Mouse (Mus musculus): Measurements from ENCODE around the gene St6galnac5. TPM values are rescaled to one million over a fixed set of nuclear protein-coding genes. Genes with fewer than 3 reads are reported as not detected.

The St6galnac5 gene
- total and polyA plus RNA-seq, 2 experiments from 2014 or later = 14.9 to 18.1 TPM

DNA sequence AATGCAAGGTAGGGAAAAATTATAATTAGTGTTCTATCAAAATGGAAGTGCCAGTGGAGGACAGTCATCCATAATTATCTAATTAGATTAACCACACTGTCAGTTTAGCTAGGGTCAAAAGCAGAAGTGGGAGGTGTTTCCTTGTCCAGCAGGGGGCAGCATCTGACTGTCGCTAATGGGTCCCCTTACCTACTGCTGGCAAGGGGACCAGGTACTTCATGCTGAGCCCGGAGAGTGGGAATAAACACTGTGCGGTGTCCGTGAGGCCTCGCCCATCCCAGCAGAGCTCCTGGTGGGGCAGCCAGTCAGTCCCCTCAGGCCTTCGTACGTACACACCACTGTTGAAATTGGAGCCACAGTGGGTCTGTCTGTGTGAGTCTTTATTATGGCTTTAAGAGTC is 198.3 kb downstream of the St6galnac5 start:
- no peak overlapping the region for H3K9ac ChIP-seq (replicated peaks; ENCODE audit: low read length, poor library complexity, severe bottlenecking)
- H3K27ac ChIP-seq (ENCODE audit: low read depth, low read length) = no peak overlapping the region
- no peak overlapping the region for H3K4me2 ChIP-seq (ENCODE audit: low read depth, low read length, poor library complexity, severe bottlenecking)
- no peak overlapping the region for H3K4me3 ChIP-seq (ENCODE audit: low read depth, low read length)
- WGBS = 20% methylated on average over 7 of the region's 7 CpGs
- H3K27me3 ChIP-seq (ENCODE audit: insufficient read depth, low read length) = no peaks in the 10 kb centered on the region
- H3K36me3 ChIP-seq (ENCODE audit: insufficient read depth, low read length) = peaks cover 4% of the 10 kb centered on the region; the same call in 1 of the 2 replicates
- DNase-seq (ENCODE audit: low spot score) (peak; percentile 85), ATAC-seq (ENCODE audit: low FRiP score) (peak; percentile 68; the same call in 1 of the 2 replicates)
- no peaks in the 10 kb centered on the region for H3K4me1 ChIP-seq (ENCODE audit: insufficient read depth, low read length)
- TF ChIP-seq CTCF (IDR thresholded peaks at IDR 0.05) = peak; percentile 95
- H3K9me3 ChIP-seq (ENCODE audit: low read length) = no peaks in the 10 kb centered on the region

DNA sequence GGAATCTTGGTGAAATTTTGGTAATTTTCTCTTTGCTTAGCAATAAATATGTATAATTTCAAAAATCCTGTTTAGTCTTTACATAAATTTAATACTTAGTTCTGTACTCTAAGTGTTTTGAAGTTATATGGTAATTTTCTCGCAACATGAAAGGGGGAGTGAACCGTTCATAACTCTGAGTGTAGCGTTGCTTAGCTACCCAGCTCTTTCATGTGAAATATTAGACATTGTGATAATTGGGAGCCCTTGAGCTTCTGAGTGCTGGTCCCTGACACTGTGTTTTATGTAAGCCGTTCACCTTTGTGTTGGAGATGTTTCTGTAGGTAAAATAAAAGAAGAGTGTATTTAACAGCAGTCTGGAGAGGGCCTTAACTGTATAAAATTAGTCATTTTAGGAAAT is 202.2 kb downstream of the St6galnac5 start:
- Histone ChIP-seq H3K27ac (ENCODE audit: low read depth, low read length) (no peak overlapping the region), H3K4me2 (ENCODE audit: low read depth, low read length, poor library complexity, severe bottlenecking) (no peak overlapping the region), H3K4me1 (ENCODE audit: insufficient read depth, low read length) (no peaks in the 10 kb centered on the region), H3K36me3 (ENCODE audit: insufficient read depth, low read length) (peaks cover 3% of the 10 kb centered on the region; the same call in 1 of the 2 replicates), H3K9ac (replicated peaks; ENCODE audit: low read length, poor library complexity, severe bottlenecking) (no peak overlapping the region), H3K4me3 (ENCODE audit: low read depth, low read length) (no peak overlapping the region), H3K27me3 (ENCODE audit: insufficient read depth, low read length) (no peaks in the 10 kb centered on the region), H3K9me3 (ENCODE audit: low read length) (no peaks in the 10 kb centered on the region)
- 54% methylated on average over 4 of the region's 4 CpGs for WGBS
- DNase-seq (ENCODE audit: low spot score) = no peak
- peak; percentile 47; the same call in 1 of the 2 replicates for ATAC-seq (ENCODE audit: low FRiP score)
- no peak for TF ChIP-seq CTCF (IDR thresholded peaks at IDR 0.05)

DNA sequence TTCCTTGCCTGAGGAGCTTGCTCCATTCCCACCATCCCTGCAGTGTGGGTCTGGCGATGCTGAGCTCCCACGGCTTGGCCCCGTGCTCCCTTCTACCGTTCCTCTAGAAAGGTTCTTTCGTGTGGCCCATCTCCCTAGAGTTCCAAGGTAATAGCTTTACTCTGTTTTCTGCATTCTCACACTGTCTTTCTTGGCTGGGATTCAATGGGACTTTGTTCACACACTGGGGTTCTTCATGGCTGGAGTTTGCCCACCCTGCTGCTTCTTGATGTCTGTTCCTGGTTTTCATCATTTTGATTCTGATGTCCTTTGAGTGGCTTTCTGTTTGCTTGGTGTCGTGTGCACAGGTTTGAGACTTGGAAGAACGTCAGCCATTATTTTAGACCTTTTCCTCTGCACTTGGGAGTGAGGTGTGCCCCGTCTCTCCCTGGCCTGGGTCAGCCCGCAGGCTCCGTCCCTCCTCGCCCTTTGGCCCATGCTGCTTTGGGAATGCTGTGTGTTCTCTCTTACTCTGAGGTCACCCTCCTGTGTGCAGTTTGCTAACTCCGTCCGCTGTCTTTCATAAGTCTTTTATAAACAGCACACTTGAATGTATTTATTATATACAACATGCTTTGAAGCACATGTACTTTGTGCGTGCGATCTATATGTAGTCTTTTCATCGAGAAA is 205.0 kb downstream of the St6galnac5 start:
- Histone ChIP-seq H3K27ac (ENCODE audit: low read depth, low read length) (no peak overlapping the region), H3K4me1 (ENCODE audit: insufficient read depth, low read length) (no peaks in the 10 kb centered on the region), H3K9ac (replicated peaks; ENCODE audit: low read length, poor library complexity, severe bottlenecking) (no peak overlapping the region), H3K27me3 (ENCODE audit: insufficient read depth, low read length) (no peaks in the 10 kb centered on the region), H3K4me2 (ENCODE audit: low read depth, low read length, poor library complexity, severe bottlenecking) (no peak overlapping the region), H3K36me3 (ENCODE audit: insufficient read depth, low read length) (peaks cover 3% of the 10 kb centered on the region; the same call in 1 of the 2 replicates), H3K9me3 (ENCODE audit: low read length) (no peaks in the 10 kb centered on the region), H3K4me3 (ENCODE audit: low read depth, low read length) (no peak overlapping the region)
- TF ChIP-seq CTCF (IDR thresholded peaks at IDR 0.05) = no peak
- no peak for ATAC-seq (ENCODE audit: low FRiP score)
- DNase-seq (ENCODE audit: low spot score) = no peak
- 86% methylated on average over 16 of the region's 16 CpGs for WGBS

DNA sequence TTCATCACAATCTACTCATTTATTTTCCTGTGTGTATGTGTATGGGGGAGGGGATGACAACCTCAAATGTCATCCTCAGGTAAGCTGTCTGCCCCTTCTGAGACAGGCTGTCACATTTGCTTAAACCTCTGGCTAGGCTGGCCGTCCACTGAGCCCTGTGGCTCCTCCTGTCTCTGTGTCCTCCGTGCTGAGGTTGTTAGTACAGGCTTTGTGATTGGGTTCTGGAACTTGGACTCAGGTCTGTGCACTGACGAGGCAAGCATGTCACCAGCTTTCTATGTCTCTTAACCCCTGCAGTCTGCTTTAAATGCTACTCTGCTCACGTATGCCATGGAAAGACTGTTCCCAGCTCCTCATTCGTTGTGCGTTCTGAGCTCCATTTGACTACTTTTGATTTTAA is 205.7 kb downstream of the St6galnac5 start:
- 83% methylated on average over 6 of the region's 6 CpGs for WGBS
- ATAC-seq (ENCODE audit: low FRiP score) = no peak
- no peaks in the 10 kb centered on the region for H3K4me1 ChIP-seq (ENCODE audit: insufficient read depth, low read length)
- H3K27me3 ChIP-seq (ENCODE audit: insufficient read depth, low read length) = no peaks in the 10 kb centered on the region
- no peak for DNase-seq (ENCODE audit: low spot score)
- no peak overlapping the region for H3K4me3 ChIP-seq (ENCODE audit: low read depth, low read length)
- no peak for TF ChIP-seq CTCF (IDR thresholded peaks at IDR 0.05)
- H3K9ac ChIP-seq (replicated peaks; ENCODE audit: low read length, poor library complexity, severe bottlenecking) = no peak overlapping the region
- peaks cover 3% of the 10 kb centered on the region; the same call in 1 of the 2 replicates for H3K36me3 ChIP-seq (ENCODE audit: insufficient read depth, low read length)
- H3K27ac ChIP-seq (ENCODE audit: low read depth, low read length) = no peak overlapping the region
- no peak overlapping the region for H3K4me2 ChIP-seq (ENCODE audit: low read depth, low read length, poor library complexity, severe bottlenecking)
- H3K9me3 ChIP-seq (ENCODE audit: low read length) = no peaks in the 10 kb centered on the region

- H3K4me1 ChIP-seq (ENCODE audit: insufficient read depth, low read length) = no peaks in the 10 kb centered on the region
- no peaks in the 10 kb centered on the region for H3K9me3 ChIP-seq (ENCODE audit: low read length)
- no peak overlapping the region for H3K9ac ChIP-seq (replicated peaks; ENCODE audit: low read length, poor library complexity, severe bottlenecking)
- H3K27me3 ChIP-seq (ENCODE audit: insufficient read depth, low read length) = no peaks in the 10 kb centered on the region
- ATAC-seq (ENCODE audit: low FRiP score) (no peak), DNase-seq (ENCODE audit: low spot score) (no peak)
- no peak overlapping the region for H3K4me3 ChIP-seq (ENCODE audit: low read depth, low read length)
- WGBS = 57% methylated on average over 6 of the region's 6 CpGs
- no peak overlapping the region for H3K4me2 ChIP-seq (ENCODE audit: low read depth, low read length, poor library complexity, severe bottlenecking)
- peaks cover 3% of the 10 kb centered on the region for H3K36me3 ChIP-seq (ENCODE audit: insufficient read depth, low read length)
- no peak overlapping the region for H3K27ac ChIP-seq (ENCODE audit: low read depth, low read length)
- TF ChIP-seq CTCF (IDR thresholded peaks at IDR 0.05) = no peak
Observed at GRCm38 (mm10) chr3:152770056-152770455, 212.0 kb downstream of the St6galnac5 start.

GRCm38 (mm10) chr3:152767485-152767884 is 214.6 kb downstream of the St6galnac5 start:
- Histone ChIP-seq H3K36me3 (ENCODE audit: insufficient read depth, low read length) (peaks cover 3% of the 10 kb centered on the region), H3K27ac (ENCODE audit: low read depth, low read length) (no peak overlapping the region), H3K27me3 (ENCODE audit: insufficient read depth, low read length) (no peaks in the 10 kb centered on the region), H3K9ac (replicated peaks; ENCODE audit: low read length, poor library complexity, severe bottlenecking) (no peak overlapping the region), H3K4me3 (ENCODE audit: low read depth, low read length) (no peak overlapping the region), H3K4me2 (ENCODE audit: low read depth, low read length, poor library complexity, severe bottlenecking) (no peak overlapping the region), H3K9me3 (ENCODE audit: low read length) (no peaks in the 10 kb centered on the region), H3K4me1 (ENCODE audit: insufficient read depth, low read length) (no peaks in the 10 kb centered on the region)
- WGBS = 67% methylated on average over 11 of the region's 11 CpGs
- ATAC-seq (ENCODE audit: low FRiP score) = no peak
- TF ChIP-seq CTCF (IDR thresholded peaks at IDR 0.05) = no peak
- DNase-seq (ENCODE audit: low spot score) = no peak

Measured in midbrain, postnatal 0 days (tissue).